Mouse (Mus musculus): ENCODE measurements around the gene Hist1h2bk. TPM values are rescaled to one million over a fixed set of nuclear protein-coding genes. Genes with fewer than 3 reads are reported as not detected.
A peak's percentile ranks its signal among the peaks of the same experiment; 100 is the strongest.
"Not testable (repeated sequence)": the region's sequence is repeated elsewhere in the genome, so short reads cannot be mapped to it uniquely, and the experiment has no call there.

Gene Hist1h2bk
- polyA plus RNA-seq, 1 experiment from 2014 or later = 9.5 TPM

DNA sequence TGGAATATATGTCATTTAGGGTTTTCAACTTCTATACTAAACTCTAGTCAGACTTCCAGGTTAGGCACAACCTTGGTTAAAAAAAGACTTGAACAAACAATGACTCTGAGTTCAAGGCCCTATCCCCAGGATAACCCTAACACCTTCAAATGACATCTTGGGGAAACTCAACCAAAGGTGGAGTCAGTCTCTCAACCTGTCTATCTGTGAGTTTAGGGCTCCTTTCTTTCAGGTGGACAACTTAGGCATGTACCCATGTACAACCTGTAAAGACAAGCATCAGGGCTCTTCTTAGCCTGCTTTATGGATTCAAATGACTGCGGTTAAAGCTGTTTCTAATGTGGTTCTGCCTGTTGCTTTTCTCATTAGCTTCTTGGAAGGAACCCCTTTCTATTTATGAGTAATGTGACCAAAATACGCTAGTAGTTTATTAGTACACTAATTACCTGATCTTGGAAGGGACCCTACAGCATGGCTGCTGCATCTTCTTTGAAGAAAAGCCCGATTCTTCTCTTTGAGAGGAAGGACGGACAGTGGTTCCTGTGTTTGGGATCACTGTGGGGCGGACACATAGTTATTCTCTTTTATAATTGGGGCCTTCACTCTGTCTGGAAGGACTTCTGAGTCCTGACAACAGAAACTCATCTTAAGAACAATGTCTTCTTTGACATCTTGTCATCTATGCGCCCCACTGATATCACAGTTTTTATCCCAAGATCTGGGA is 8.9 kb downstream of the Hist1h2bk start:
- peak overlapping the region; percentile 72 for H3K4me2 ChIP-seq (replicated peaks)
- no peak overlapping the region for H3K9ac ChIP-seq
- no peaks in the 10 kb centered on the region for H3K9me3 ChIP-seq
- WGBS = 88% methylated on average over 6 of the region's 6 CpGs
- H3K27ac ChIP-seq = no peak overlapping the region
- H3K4me3 ChIP-seq = no peak overlapping the region
- no peak for ATAC-seq (ENCODE audit: low FRiP score, low read depth)
- H3K4me1 ChIP-seq = peaks cover 18% of the 10 kb centered on the region
- H3K36me3 ChIP-seq = no peaks in the 10 kb centered on the region
- no peaks in the 10 kb centered on the region for H3K27me3 ChIP-seq (replicated peaks)

DNA sequence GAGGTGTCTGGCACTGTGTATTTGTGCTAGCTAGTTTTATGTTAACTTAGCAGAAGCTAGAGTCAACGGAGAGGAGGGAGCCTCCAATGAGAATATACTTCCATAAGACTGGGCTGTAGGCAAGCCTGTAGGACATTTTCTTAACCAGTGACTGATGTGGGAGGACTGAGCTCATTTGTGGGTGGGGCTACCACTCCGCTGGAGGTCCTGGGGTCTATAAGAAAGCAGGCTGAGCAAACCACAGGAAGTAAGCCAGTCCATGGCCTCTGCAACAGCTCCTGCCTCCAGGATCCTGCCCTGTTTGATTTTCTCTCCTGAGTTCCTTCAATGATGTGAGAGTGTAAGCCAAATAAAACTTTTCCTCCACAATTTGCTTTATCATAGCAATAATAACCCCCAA is 9.6 kb downstream of the Hist1h2bk start:
- 56% methylated on average over 2 of the region's 2 CpGs for WGBS
- no peaks in the 10 kb centered on the region for H3K9me3 ChIP-seq
- H3K9ac ChIP-seq = no peak overlapping the region
- no peak overlapping the region for H3K27ac ChIP-seq
- no peak overlapping the region for H3K4me2 ChIP-seq (replicated peaks)
- no peaks in the 10 kb centered on the region for H3K27me3 ChIP-seq (replicated peaks)
- peaks cover 17% of the 10 kb centered on the region for H3K4me1 ChIP-seq
- no peak overlapping the region for H3K4me3 ChIP-seq
- H3K36me3 ChIP-seq = no peaks in the 10 kb centered on the region
- no peak for ATAC-seq (ENCODE audit: low FRiP score, low read depth)

DNA sequence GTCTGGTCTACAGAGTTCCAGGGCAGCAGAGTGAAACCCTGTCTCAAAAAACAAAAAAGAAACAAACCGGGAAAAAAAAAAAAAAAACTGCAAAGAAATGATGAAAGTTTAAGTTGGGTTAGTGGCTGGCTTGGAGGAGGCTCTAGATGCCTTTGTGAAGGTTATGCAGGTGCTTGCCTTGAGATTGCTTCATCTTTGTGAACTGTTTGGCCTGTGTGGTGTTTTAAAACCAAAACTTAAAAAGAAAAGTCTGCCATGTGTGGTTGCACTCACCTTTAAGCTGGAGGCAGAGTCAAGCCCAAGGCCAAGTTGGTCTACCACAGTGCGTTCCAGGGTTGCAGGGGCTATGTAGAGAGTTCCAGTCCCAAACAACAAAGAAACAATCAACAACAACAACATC is 13.4 kb downstream of the Hist1h2bk start:
- H3K27ac ChIP-seq = no peak overlapping the region
- no peak overlapping the region for H3K4me3 ChIP-seq
- no peaks in the 10 kb centered on the region for H3K27me3 ChIP-seq (replicated peaks)
- 0 out of 2 replicates have a peak, but pooled peaks cover 7% of the 10 kb centered on the region for H3K4me1 ChIP-seq
- whole genome bisulfite sequencing = 91% methylated on average over 2 of the region's 2 CpGs
- ATAC-seq (ENCODE audit: low FRiP score, low read depth) = no peak
- H3K9me3 ChIP-seq = no peaks in the 10 kb centered on the region
- no peak overlapping the region for H3K9ac ChIP-seq
- H3K4me2 ChIP-seq (replicated peaks) = no peak overlapping the region
- no peaks in the 10 kb centered on the region for H3K36me3 ChIP-seq

DNA sequence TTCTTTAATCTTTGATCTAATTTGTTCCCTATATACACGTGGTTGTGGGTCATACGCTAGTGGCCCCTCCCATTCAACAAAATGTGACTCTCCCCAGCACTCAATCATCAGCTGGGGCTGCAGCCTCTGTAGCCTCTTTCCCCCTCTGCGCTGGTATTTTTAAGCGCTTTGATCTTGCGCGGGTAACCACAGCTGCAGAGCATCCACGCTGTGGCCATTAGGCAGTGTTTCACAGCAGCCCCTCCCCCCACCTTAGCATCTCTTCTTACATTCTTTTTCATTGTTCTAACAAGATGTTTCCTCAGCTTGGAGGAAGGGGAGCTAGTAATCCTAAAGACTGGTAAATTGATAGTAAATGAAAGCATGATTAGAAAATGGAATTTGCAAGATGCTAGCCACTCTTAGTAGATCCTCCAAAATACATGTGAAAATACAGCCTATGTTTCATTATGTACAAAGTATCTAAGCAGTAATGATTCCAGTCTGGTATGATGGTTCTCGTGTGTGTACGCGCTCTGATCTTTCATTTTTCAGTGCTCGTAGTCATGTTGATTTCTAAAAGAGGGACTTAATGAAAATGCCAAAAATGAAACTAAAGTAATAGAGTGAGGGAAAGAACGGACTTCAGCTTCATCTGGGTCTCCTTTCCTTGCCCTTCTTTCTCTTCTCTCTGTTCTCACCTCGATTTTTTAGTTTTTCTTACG is 14.2 kb downstream of the Hist1h2bk start:
- peak overlapping the region; percentile 5; the same call in 1 of the 2 replicates for H3K27ac ChIP-seq
- peak overlapping the region; percentile 36 for H3K4me3 ChIP-seq
- H3K9ac ChIP-seq = peak overlapping the region; percentile 38
- H3K27me3 ChIP-seq (replicated peaks) = no peaks in the 10 kb centered on the region
- H3K36me3 ChIP-seq = no peaks in the 10 kb centered on the region
- H3K4me1 ChIP-seq = 0 out of 2 replicates have a peak, but pooled peaks cover 4% of the 10 kb centered on the region
- 1% methylated on average over 14 of the region's 14 CpGs for WGBS
- ATAC-seq (ENCODE audit: low FRiP score, low read depth) = peak; percentile 51
- peak overlapping the region; percentile 58 for H3K4me2 ChIP-seq (replicated peaks)
- H3K9me3 ChIP-seq = no peaks in the 10 kb centered on the region

DNA sequence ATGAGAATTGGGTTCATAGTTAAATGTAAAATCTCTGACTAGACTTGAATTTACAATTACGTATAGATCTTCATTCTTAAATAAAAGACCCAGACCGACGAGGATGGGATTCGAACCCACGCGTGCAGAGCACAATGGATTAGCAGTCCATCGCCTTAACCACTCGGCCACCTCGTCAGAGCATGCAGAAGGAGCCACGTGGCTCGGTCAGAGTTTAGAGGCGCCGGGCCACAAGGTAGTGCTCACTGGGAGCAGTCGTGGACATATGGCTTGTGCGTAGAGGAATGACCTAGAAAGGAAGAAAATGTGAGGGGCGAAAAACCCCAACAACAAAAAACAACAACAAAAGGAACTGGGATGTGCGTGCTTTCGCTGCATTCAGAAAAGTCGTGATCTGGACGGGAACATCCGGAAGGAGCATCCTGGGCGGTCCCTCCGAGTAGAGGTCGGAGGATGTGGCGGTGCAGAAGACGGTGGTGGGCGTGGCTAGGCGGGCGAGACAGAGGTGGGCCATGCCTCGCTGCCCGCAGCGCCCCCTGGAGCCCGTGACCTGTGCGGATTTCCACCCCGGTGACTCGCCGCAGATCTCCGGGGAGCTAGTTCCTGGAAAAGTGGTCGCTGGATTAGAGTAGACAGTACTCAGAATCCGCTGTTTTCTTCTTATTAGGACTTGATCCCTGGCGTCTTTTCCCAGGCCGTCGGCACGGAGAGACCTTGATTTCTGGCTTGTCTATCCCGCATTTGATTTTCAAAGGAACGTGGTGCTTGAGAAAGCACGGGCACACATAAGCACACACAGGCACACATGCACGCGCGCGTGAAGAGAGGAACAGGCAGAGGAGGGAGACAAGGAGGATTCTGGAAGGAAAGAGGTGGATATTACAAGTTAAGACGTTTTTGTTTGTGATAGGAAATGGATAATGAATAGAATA is 15.2 kb downstream of the Hist1h2bk start:
- H3K27me3 ChIP-seq (replicated peaks) = no peaks in the 10 kb centered on the region
- under 1% methylated on average over 52 of the region's 52 CpGs for WGBS
- 0 out of 2 replicates have a peak, but pooled peaks cover 4% of the 10 kb centered on the region for H3K4me1 ChIP-seq
- peak overlapping the region; percentile 58 for H3K4me2 ChIP-seq (replicated peaks)
- H3K9ac ChIP-seq = peak overlapping the region; percentile 59
- peak; percentile 96 for ATAC-seq (ENCODE audit: low FRiP score, low read depth)
- no peaks in the 10 kb centered on the region for H3K9me3 ChIP-seq
- peak overlapping the region; percentile 36 for H3K4me3 ChIP-seq
- no peaks in the 10 kb centered on the region for H3K36me3 ChIP-seq
- H3K27ac ChIP-seq = peak overlapping the region; percentile 60; the same call in 1 of the 2 replicates

DNA sequence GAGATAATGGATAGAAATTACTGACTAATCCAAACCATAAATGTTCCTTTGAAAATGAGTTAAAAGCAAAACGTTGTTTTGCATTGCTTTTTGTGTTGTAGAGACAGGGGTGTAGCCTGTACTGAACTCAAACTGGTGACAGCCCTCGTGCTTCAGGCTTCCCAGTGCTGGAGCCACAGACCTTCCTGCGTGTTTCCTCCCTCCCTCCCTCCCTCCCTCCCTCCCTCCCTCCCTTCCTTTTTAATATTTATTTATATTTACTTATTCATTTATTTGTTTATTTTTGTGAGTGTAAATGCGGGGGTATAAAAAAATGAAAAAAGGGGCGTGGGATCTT is 15.8 kb downstream of the Hist1h2bk start:
- peak overlapping the region; percentile 58 for H3K4me2 ChIP-seq (replicated peaks)
- no peaks in the 10 kb centered on the region for H3K9me3 ChIP-seq
- whole genome bisulfite sequencing = 11% methylated on average over 5 of the region's 5 CpGs
- H3K27me3 ChIP-seq (replicated peaks) = no peaks in the 10 kb centered on the region
- peak overlapping the region; percentile 59; the same call in 1 of the 2 replicates for H3K9ac ChIP-seq
- peak overlapping the region; percentile 36 for H3K4me3 ChIP-seq
- H3K36me3 ChIP-seq = no peaks in the 10 kb centered on the region
- peak; percentile 63 for ATAC-seq (ENCODE audit: low FRiP score, low read depth)
- H3K27ac ChIP-seq = no peak overlapping the region
- H3K4me1 ChIP-seq = 0 out of 2 replicates have a peak, but pooled peaks cover 4% of the 10 kb centered on the region

DNA sequence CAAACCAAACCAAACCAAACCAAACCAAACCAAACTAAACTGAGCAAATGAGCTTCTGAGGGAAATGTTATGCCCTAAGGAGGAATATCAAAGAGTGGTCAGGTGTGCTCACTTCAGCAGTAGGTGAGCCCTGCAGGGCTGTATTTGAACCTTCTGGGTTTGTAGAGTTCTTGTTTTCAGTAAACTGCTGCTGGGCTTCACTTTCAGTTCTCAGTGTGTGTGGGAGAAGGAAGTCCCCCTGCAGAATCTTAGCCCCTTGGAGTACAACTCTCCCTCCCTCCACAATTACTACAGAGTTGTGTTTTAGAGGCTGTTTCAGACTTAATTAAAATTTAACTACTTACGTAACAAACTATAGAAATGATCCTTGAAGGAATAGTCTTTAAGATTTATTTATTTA is 18.1 kb downstream of the Hist1h2bk start:
- Histone ChIP-seq H3K27me3 (replicated peaks) (no peaks in the 10 kb centered on the region), H3K4me3 (no peak overlapping the region), H3K9me3 (no peaks in the 10 kb centered on the region), H3K36me3 (no peaks in the 10 kb centered on the region), H3K9ac (no peak overlapping the region), H3K4me1 (0 out of 2 replicates have a peak, but pooled peaks cover 4% of the 10 kb centered on the region), H3K4me2 (replicated peaks) (no peak overlapping the region), H3K27ac (no peak overlapping the region)
- WGBS = 95% methylated on average over 1 of the region's 1 CpGs
- no peak for ATAC-seq (ENCODE audit: low FRiP score, low read depth)

DNA sequence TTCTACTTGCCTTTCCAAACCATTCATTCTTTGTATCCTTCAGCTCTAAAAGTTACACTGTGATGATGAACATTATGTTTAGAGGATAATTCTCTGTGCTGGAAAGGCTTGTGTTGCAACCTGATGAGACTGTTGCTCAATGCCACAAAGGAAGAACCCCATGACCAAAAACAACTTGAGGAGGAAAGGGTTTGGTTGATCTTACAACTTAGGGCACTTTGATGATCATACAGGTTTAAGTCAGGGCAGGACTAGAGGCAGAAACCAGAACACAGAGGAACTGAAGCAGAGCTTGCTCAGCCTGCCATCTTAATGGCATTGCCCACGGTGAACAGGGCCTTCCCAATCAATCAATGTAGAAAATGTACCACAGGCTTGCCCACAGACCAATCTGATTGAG is 25.8 kb downstream of the Hist1h2bk start:
- 70% methylated on average over 1 of the region's 1 CpGs for WGBS
- Histone ChIP-seq H3K4me3 (no peak overlapping the region), H3K4me1 (no peaks in the 10 kb centered on the region)

DNA sequence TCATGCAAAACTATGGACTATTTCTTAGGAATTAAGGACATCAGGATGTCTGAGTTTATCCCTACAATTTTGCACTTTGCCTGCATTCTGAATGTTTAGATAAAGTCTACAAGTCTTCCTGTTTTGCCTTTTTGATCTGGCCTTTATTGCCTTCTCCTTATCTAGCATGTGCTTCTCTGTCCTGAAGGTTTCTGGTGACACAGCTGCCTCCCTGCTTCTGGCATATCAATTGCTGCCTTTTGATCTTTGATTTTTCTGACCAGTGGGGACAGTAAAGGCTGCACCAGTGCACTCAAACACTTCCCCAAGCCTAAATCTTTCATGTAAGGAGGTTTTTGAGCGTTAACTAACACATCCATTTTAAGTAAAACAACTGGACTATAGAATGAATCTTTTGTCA is 27.8 kb downstream of the Hist1h2bk start:
- ATAC-seq (ENCODE audit: low FRiP score, low read depth) = no peak
- no peaks in the 10 kb centered on the region for H3K36me3 ChIP-seq
- no peak overlapping the region for H3K4me2 ChIP-seq (replicated peaks)
- H3K27ac ChIP-seq = no peak overlapping the region
- no peaks in the 10 kb centered on the region for H3K4me1 ChIP-seq
- no peaks in the 10 kb centered on the region for H3K9me3 ChIP-seq
- no peak overlapping the region for H3K9ac ChIP-seq
- H3K4me3 ChIP-seq = no peak overlapping the region
- H3K27me3 ChIP-seq (replicated peaks) = no peaks in the 10 kb centered on the region
- WGBS = 74% methylated on average over 1 of the region's 1 CpGs

More for the DNA sequence above, 25.8 kb downstream of the Hist1h2bk start:
- Histone ChIP-seq H3K27ac (no peak overlapping the region), H3K36me3 (no peaks in the 10 kb centered on the region), H3K27me3 (replicated peaks) (no peaks in the 10 kb centered on the region), H3K9me3 (no peaks in the 10 kb centered on the region), H3K9ac (no peak overlapping the region), H3K4me2 (replicated peaks) (no peak overlapping the region)
- ATAC-seq (ENCODE audit: low FRiP score, low read depth) = no peak

DNA sequence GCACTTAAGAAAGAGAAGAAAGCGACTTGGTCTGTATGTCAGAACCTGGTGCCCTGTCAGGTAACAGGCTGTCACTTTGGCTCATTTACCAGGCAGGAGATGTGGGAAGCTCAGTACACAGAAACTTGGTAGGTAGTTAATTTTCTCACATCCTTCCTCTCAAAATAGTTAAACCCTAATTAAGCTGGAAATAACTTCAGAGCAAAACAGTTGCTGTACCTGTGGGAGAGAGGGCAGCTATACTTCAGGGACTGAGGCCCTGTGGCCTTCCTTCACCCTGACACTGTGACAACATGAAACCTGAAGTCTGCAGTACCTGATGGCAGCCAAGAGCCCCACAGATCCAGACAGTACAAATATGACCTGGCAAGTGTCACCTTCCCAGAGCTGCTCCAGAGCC is 48.5 kb downstream of the Hist1h2bk start, which contains the start of gene Vmn1r188:
Gene Vmn1r188, plus strand, starts transcription at position 301 of the 400 bp plus-strand sequence.
- ATAC-seq (ENCODE audit: low FRiP score, low read depth); H3K4me2 ChIP-seq (replicated peaks); H3K9me3 ChIP-seq; H3K27ac ChIP-seq; H3K9ac ChIP-seq; H3K27me3 ChIP-seq (replicated peaks); H3K4me1 ChIP-seq; H3K36me3 ChIP-seq; H3K4me3 ChIP-seq: not testable (repeated sequence)
- 84% methylated on average over 1 of the region's 1 CpGs for WGBS
